Mouse (Mus musculus) hindbrain, embryonic 15.5 days (tissue): Measurements from ENCODE around the gene Tox3. TPM values are rescaled to one million over a fixed set of nuclear protein-coding genes. Genes with fewer than 3 reads are reported as not detected.
A peak's percentile ranks its signal among the peaks of the same experiment; 100 is the strongest.

Source experiments
- ATAC-seq: fragments of 200-750 bp; cut with Nextera tagmentation; 2 replicates; pipeline ENCODE4 v1.8.0; 2017; ENCODE audit warnings: low read depth, moderate number of reproducible peaks, moderate TSS enrichment; ENCODE audit not compliant: low FRiP score
- H3K27ac ChIP-seq: fragments of 300-500 bp; sonication (generic); replicated peaks from 2 replicates; pipeline ENCODE4 v1.5.1; 2015; ENCODE audit warnings: mild to moderate bottlenecking, inconsistent platforms
- H3K27me3 ChIP-seq: fragments of 300-500 bp; sonication (generic); 2 replicates; pipeline ENCODE4 v1.6.1; 2015; ENCODE audit warnings: control low read depth, inconsistent platforms
- H3K36me3 ChIP-seq: fragments of 300-500 bp; sonication (generic); 2 replicates; pipeline ENCODE4 v1.6.1; 2015; ENCODE audit warnings: control low read depth, inconsistent platforms
- H3K4me1 ChIP-seq: fragments of 300-500 bp; sonication (generic); replicated peaks from 2 replicates; pipeline ENCODE4 v1.6.1; 2015; ENCODE audit warnings: control low read depth, inconsistent platforms
- H3K4me2 ChIP-seq: fragments of 300-500 bp; sonication (generic); 2 replicates; pipeline ENCODE4 v1.6.1; 2015; ENCODE audit warnings: moderate library complexity, mild to moderate bottlenecking, inconsistent platforms
- H3K4me3 ChIP-seq: fragments of 300-500 bp; sonication (generic); 2 replicates; pipeline ENCODE4 v1.5.1; 2015; ENCODE audit warnings: mild to moderate bottlenecking, inconsistent platforms
- H3K9ac ChIP-seq: fragments of 300-500 bp; sonication (generic); 2 replicates; pipeline ENCODE4 v1.6.1; 2015; ENCODE audit warnings: inconsistent platforms
- H3K9me3 ChIP-seq: fragments of 300-500 bp; sonication (generic); 2 replicates; pipeline ENCODE4 v1.6.1; 2016; ENCODE audit warnings: control low read depth, inconsistent platforms
- WGBS: fragments of 180-500 bp; shearing (Covaris S2); methylation state at CpG from one replicate; pipeline ENCODE4 v1.1.7; 2015; 5-methylcytosine and 5-hydroxymethylcytosine counted together
- polyA plus RNA-seq: library from polyadenylated mRNA; unstranded; fragments of >200 nt; fragmentation: Nextera tagmentation; extraction: Ambion mirVana; gene quantifications from 2 replicates; pipeline ENCODE4 v1.2.1, GENCODE M21; 2015

Tox3 gene
- 28.0 and 29.4 TPM in 2 replicates for polyA plus RNA-seq

DNA sequence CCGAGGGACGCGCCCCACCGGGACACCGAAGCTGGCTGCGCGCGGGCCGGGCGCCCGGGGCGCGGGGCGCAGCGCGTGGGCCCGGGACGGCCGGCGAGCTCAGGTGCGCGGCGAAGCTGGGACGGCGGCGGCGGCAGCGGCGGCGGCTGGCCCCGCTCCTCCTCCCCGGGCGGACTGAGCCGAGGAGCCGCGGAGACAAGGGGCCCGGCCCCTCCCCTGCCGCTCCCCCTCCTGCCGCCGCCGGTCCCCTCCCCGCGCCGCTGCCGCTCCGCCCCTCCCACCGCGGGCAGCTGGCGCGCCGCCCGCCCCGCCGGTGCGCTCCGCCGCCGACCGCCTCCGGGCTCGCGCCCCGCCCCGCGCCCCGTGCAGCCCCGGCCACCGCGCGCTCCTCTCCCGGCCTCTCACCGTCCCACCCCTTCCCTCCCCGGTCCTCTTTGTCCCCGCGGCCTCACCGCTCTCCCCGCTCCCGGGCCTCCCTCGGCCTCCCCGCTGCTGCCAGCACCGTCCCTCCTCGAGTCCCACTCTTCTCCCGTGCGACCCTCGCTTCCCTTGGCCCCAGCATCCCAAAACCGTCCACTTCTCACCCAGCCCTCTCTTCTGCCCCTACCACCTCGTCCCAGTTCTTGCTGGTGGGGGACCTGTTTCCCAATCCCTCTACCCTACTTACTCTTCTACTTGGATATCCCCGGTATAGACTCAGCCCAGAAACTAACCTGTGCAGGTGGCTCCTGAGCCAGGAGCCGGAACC is at the start of gene Tox3:
Gene Tox3, minus strand, starts transcription at position 166 of the 748 bp plus-strand sequence.
- no peaks in the 10 kb centered on the region for H3K27me3 ChIP-seq
- peak; percentile 69 for ATAC-seq
- peak within 1 kb of the TSS; percentile 80 for H3K4me2 ChIP-seq
- no peaks in the 10 kb centered on the region for H3K9me3 ChIP-seq
- H3K27ac ChIP-seq, result peak within 1 kb of the TSS; percentile 93
- H3K36me3 ChIP-seq, result no peaks in the 10 kb centered on the region
- peak within 1 kb of the TSS; percentile 86 for H3K4me3 ChIP-seq
- 2% methylated on average over 36 of the region's 89 CpGs for WGBS
- peaks cover 35% of the 10 kb centered on the region for H3K4me1 ChIP-seq
- H3K9ac ChIP-seq, result peak within 1 kb of the TSS; percentile 90

DNA sequence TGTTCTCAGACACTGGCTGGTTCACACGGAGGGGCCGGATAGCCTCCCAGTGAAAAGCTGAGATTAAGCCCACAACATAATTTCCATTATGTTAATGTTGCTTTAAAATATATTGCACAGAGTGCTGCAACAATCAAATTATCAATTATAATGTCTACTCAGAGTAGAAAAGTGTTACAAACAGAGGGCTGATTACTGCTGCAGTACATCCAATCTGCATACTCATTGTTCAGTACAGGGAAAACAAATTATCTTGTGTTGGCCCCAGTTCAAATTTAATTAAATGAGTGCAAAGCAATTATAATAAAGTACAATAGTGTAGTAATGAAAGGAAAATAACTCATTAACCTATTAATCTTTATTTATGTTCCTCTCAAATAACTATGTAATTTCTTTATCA is 44.5 kb upstream of the Tox3 start:
- H3K4me2 ChIP-seq, result no peak overlapping the region
- H3K4me1 ChIP-seq, result 0 out of 2 replicates have a peak, but pooled peaks cover 3% of the 10 kb centered on the region
- H3K27ac ChIP-seq, result no peak overlapping the region
- H3K27me3 ChIP-seq, result no peaks in the 10 kb centered on the region
- no peak overlapping the region for H3K9ac ChIP-seq
- H3K4me3 ChIP-seq, result no peak overlapping the region
- ATAC-seq, result no peak
- 32% methylated on average over 2 of the region's 2 CpGs for WGBS
- no peaks in the 10 kb centered on the region for H3K9me3 ChIP-seq
- no peaks in the 10 kb centered on the region for H3K36me3 ChIP-seq

DNA sequence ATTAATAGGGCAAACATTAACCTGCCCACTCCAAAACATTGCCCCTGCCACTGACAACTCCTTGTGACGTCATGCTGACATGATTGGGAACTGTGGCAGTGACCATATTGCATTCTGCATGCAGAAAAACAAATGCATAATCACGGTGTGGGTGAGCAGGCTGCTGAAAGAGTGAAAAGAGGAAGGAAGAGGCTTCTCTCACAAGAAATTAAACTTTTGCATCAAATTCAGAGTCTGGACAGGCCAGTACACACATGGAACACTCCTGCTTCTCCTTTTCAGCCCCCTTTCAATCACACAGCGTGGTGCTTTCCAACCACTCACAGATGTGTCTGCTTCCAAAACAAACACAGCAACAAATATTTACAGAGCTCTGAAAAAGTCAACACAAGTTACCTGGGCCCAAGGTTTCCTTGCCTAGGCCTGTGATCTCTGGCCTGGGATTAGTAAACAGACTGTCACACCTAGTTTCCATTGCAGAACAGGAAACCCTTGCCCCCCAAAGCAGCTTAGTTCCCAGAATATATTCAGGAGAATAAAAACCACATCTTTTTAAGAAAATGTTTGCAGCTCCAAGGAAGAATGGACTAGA is 43.4 kb upstream of the Tox3 start:
- no peak overlapping the region for H3K9ac ChIP-seq
- H3K36me3 ChIP-seq, result no peaks in the 10 kb centered on the region
- ATAC-seq, result no peak
- no peak overlapping the region for H3K27ac ChIP-seq
- 0 out of 2 replicates have a peak, but pooled peaks cover 3% of the 10 kb centered on the region for H3K4me1 ChIP-seq
- no peaks in the 10 kb centered on the region for H3K9me3 ChIP-seq
- H3K4me3 ChIP-seq, result no peak overlapping the region
- no peaks in the 10 kb centered on the region for H3K27me3 ChIP-seq
- 57% methylated on average over 3 of the region's 3 CpGs for WGBS
- H3K4me2 ChIP-seq, result no peak overlapping the region

DNA sequence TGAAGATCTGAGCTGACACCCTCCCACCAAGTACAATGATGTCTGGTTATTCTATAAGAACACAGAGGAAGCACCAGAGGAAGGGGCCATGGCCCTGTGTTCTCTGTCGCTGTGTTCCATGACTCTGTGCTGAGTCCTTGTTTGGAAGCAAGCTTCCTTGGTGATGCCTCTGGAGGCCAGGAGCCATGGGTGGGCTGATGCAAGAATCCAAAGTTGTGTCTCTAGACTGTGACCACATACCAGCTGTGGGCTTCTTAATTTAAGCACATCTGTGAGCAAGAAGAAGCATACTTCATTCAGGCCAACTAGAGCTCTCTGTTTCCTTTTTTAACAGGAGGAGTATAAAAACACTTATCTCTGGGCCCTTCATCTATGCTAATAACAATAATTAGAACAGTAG is 42.7 kb upstream of the Tox3 start:
- Histone ChIP-seq H3K9me3 (no peaks in the 10 kb centered on the region), H3K27ac (no peak overlapping the region), H3K36me3 (no peaks in the 10 kb centered on the region), H3K9ac (no peak overlapping the region), H3K4me3 (no peak overlapping the region), H3K4me2 (no peak overlapping the region), H3K4me1 (0 out of 2 replicates have a peak, but pooled peaks cover 3% of the 10 kb centered on the region), H3K27me3 (no peaks in the 10 kb centered on the region)
- 88% methylated on average over 1 of the region's 1 CpGs for WGBS
- ATAC-seq, result no peak

DNA sequence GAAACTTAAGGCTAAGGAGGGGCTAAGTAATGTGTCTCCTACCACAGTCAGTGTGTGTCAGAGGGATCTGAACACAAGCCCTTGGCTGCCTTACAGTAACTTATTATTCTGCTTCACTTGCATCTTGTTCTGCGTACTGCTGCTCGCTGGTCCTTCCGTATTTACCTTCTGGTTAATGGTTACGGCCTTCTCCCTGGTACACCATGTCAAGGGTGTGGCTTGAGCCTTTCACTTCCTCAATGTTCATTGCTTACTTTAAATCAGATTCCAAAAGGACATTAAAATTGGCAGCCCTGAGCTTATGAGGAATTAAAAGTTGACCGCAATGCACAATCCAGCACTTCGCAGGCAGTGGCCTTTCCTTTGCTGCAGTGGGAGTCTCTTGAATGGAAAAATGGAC is 30.9 kb upstream of the Tox3 start:
- no peak overlapping the region for H3K9ac ChIP-seq
- no peaks in the 10 kb centered on the region for H3K36me3 ChIP-seq
- H3K4me3 ChIP-seq, result no peak overlapping the region
- no peaks in the 10 kb centered on the region for H3K27me3 ChIP-seq
- H3K27ac ChIP-seq, result no peak overlapping the region
- no peak for ATAC-seq
- H3K4me1 ChIP-seq, result no peaks in the 10 kb centered on the region
- H3K9me3 ChIP-seq, result no peaks in the 10 kb centered on the region
- H3K4me2 ChIP-seq, result no peak overlapping the region
- WGBS, result 94% methylated on average over 6 of the region's 6 CpGs

DNA sequence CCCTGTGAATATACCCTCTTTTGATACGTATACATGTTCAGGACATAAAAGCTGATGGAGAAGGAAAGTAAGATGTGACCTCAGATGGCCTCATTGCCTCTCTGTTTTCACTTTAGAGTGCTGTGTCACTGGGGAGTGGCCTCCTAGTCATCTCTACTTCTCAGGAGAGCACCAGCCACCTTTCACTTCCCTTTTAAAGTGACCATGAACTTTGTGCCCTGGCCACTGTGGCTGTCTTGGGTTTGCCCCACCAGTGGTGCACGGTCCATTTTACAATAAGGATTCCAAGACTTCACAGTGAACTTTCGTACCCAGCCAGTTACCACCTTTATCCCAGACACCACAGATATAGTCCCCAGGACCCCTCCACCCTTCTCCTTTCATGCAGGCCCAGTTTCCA is 29.9 kb upstream of the Tox3 start:
- H3K36me3 ChIP-seq, result no peaks in the 10 kb centered on the region
- no peaks in the 10 kb centered on the region for H3K4me1 ChIP-seq
- no peak overlapping the region for H3K27ac ChIP-seq
- no peak overlapping the region for H3K4me3 ChIP-seq
- no peaks in the 10 kb centered on the region for H3K9me3 ChIP-seq
- ATAC-seq, result no peak
- H3K4me2 ChIP-seq, result no peak overlapping the region
- 95% methylated on average over 3 of the region's 3 CpGs for WGBS
- no peak overlapping the region for H3K9ac ChIP-seq
- H3K27me3 ChIP-seq, result no peaks in the 10 kb centered on the region

DNA sequence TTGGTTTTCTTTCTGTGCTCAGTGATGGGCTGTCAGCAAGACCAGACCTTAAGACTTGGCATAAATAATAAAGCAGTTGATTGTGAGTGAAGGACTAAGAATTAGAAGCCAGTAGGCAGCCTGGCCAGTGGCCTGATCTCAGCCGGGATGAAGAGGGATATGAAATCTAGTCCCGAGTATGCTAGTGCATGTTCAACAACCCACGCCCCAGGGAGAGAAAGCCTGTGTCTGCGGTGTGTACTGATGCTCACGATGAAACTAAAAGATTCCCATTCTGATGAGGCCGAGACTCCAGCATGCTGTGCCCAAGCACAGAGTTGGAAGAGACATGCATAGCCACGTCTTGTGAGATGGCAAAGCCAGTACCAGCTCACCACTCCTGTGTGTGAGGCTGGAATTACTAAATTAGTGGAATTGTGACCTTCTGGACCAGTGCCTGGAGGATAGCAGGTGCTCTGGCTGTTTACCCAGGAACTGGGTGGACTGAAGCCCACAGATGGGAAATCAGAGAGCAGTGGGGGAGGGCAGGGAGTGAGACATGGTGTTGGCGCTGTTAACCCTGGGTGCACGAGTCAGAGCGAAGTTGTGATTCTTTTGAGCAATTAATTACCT is 23.6 kb upstream of the Tox3 start:
- Histone ChIP-seq H3K36me3 (no peaks in the 10 kb centered on the region), H3K4me1 (no peaks in the 10 kb centered on the region), H3K9me3 (no peaks in the 10 kb centered on the region), H3K9ac (no peak overlapping the region), H3K4me3 (no peak overlapping the region), H3K27ac (no peak overlapping the region), H3K4me2 (no peak overlapping the region), H3K27me3 (no peaks in the 10 kb centered on the region)
- peak; percentile 75 for ATAC-seq
- 72% methylated on average over 10 of the region's 10 CpGs for WGBS

DNA sequence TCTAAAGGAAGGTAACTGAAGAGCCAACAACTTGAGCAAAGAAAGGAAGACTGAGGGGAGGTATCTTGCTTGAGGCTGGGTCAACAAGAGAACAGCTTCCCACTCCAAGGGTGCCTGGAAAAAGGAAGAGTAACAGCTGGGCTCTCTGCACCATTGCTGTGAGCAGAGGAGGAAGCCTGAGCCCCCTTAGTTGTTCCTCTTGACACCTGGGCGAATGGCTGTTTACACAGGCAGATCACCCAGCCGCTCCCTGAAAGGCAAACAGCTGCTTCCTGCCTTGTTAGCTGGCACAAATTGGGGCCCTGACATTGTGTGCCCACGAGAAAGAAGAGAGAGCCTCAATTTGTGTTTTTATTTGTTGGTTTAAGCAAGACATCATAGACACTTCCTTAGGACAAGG is 21.7 kb upstream of the Tox3 start:
- Histone ChIP-seq H3K9me3 (no peaks in the 10 kb centered on the region), H3K27ac (no peak overlapping the region), H3K9ac (no peak overlapping the region), H3K36me3 (no peaks in the 10 kb centered on the region), H3K27me3 (no peaks in the 10 kb centered on the region), H3K4me2 (no peak overlapping the region), H3K4me3 (no peak overlapping the region), H3K4me1 (no peaks in the 10 kb centered on the region)
- no peak for ATAC-seq
- WGBS, result 49% methylated on average over 3 of the region's 3 CpGs

DNA sequence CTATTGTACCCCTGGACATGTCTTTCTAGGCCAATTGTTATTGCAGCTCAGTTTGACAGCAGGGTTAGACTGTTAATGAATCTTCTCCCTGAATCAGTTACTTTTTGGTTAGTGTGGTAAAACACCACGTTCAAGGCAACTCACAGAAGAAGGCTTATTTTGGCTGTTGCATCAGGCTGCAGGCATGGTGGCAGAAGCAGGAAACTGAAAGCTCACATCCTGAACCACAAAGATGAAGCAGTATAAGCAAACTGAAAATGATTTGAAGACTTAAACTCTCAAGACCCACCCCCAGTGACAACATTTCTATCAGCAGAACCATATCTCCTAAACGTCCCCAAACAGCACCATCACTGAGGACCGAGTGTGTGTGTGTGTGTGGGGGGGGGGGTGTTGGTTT is 8.6 kb upstream of the Tox3 start:
- H3K9me3 ChIP-seq, result no peaks in the 10 kb centered on the region
- H3K4me2 ChIP-seq, result no peak overlapping the region
- no peak for ATAC-seq
- no peak overlapping the region for H3K4me3 ChIP-seq
- H3K36me3 ChIP-seq, result no peaks in the 10 kb centered on the region
- peaks cover 12% of the 10 kb centered on the region for H3K4me1 ChIP-seq
- WGBS, result 80% methylated on average over 3 of the region's 3 CpGs
- H3K9ac ChIP-seq, result no peak overlapping the region
- H3K27ac ChIP-seq, result no peak overlapping the region
- no peaks in the 10 kb centered on the region for H3K27me3 ChIP-seq

DNA sequence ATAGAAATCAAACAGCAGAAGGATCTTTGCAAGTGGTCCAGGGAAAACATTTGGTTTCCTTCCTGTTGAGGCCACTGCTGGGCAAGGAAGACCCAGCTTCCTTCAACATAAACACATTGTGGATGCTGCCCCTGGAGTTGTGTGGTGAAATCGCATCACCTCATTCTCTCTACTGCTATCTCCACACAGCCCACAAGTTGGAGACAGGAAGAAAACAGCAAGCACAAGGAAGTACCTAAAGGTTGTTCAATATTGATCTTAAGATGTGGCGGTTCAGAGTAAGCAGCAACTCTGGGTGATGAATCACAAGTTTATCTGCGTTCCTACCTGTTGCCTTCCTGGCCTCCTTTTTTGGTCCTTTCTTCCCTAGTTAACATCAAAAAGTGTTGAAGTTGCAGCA is 6.6 kb upstream of the Tox3 start:
- no peak for ATAC-seq
- peaks cover 19% of the 10 kb centered on the region for H3K4me1 ChIP-seq
- H3K9me3 ChIP-seq, result no peaks in the 10 kb centered on the region
- no peak overlapping the region for H3K4me2 ChIP-seq
- H3K27me3 ChIP-seq, result no peaks in the 10 kb centered on the region
- H3K36me3 ChIP-seq, result no peaks in the 10 kb centered on the region
- no peak overlapping the region for H3K9ac ChIP-seq
- no peak overlapping the region for H3K4me3 ChIP-seq
- H3K27ac ChIP-seq, result no peak overlapping the region
- WGBS, result 90% methylated on average over 3 of the region's 3 CpGs

DNA sequence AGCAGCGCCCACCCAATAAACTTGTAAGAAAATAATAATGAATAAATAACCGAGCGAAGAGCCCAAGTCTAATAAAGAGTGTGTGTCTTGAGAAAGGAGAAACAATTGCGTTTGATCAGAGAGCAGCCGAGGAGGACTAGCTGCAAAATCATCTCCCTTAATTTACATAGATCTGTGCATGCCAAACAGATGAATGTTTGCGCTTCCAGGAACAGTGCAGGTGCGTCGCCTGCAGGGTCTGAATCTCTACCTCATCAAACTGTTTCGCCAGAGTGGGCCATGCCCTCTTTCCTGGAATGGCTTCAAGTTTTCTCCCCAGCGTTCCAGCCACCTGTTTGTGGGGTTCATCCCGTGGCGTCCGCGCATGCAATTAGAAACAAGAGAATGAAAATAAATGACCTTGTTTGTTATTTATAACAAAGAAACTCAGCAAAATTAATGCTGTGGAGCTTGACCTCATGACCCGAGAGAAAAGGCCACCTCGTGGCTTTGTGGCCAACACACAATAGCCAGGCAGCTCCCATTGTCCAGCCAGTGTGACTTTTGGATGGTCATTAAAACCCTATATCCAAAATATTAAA is 5.9 kb upstream of the Tox3 start:
- Histone ChIP-seq H3K27me3 (no peaks in the 10 kb centered on the region), H3K4me3 (no peak overlapping the region), H3K4me2 (peak overlapping the region; percentile 33), H3K27ac (no peak overlapping the region; the same call in 1 of the 2 replicates), H3K9ac (no peak overlapping the region), H3K36me3 (no peaks in the 10 kb centered on the region), H3K4me1 (peaks cover 22% of the 10 kb centered on the region), H3K9me3 (no peaks in the 10 kb centered on the region)
- ATAC-seq, result no peak
- 13% methylated on average over 16 of the region's 16 CpGs for WGBS

DNA sequence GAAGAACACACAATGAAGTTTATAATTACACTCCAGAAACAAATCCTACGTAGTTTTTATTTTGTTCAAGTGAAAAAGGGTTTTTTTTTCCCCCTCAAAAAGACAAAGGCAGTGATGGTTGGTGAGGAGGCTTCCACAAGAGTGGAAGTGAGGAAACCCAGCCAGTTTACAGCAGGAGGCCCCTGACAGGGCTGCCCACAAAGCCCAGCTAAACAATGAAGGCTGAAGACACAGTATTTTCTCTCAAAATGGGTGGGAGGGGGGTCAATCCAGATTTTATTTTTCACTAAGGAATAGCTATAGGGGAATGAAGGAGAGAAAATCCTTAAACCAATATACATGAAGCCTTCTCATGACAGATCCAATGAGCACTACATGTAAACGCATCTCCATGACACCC is 5.4 kb upstream of the Tox3 start:
- Histone ChIP-seq H3K27ac (0 out of 2 replicates have a peak overlapping the region, but pooled peaks have one; percentile 34), H3K4me2 (peak overlapping the region; percentile 33; the same call in 1 of the 2 replicates), H3K4me3 (no peak overlapping the region), H3K36me3 (no peaks in the 10 kb centered on the region), H3K27me3 (no peaks in the 10 kb centered on the region), H3K4me1 (peaks cover 28% of the 10 kb centered on the region), H3K9ac (no peak overlapping the region), H3K9me3 (no peaks in the 10 kb centered on the region)
- no peak for ATAC-seq
- 32% methylated on average over 2 of the region's 2 CpGs for WGBS
